Comparison of ENCODE assay signal across 21 mouse cellular contexts in the genomic region with DNA sequence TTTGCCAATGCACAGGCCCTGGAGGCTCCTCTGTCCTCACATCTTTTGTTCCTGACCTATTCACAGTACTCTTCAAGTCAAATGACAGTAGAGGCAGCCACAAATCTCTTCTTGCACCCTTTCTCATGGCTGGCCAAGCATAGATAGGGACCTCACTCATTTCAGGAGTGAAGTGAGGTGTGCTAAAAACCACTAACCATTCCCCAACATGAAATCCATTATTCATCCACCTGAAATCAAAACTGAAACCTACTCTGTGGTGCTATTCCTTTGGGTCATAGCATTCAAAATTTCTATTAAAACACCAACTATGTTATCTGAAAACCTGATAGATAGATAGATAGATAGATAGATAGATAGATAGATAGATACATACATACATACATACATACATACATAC. TPM values are rescaled to one million over a fixed set of nuclear protein-coding genes. Genes with fewer than 3 reads are reported as not detected.
DNase-seq lines count a peak whose midpoint lies in the region; TF ChIP-seq lines count a peak whose summit lies in the region.
"Had no signal": no experiment of that assay in that cellular context is flagged by ENCODE, and none has a peak within 500 bp of the region (broad histone marks: within the 10 kb centered on the region; RNA-seq: fewer than 3 reads in every experiment).

No protein-coding gene starts in this region.

- DNase-seq in CH12.LX (ENCODE audit: extremely low read depth): peak; percentile 29
- DNase-seq in splenic B cell, adult 2 months (ENCODE audit: low read depth, low spot score): peak; percentile 0
- DNase-seq in cerebellum, adult 8-10 months: no peak
- DNase-seq in spleen, postnatal 10 days (ENCODE audit: low spot score in 2 of 2): no peak
- DNase-seq: adrenal gland, adult 2 months; adrenal gland, adult 8-10 months; adrenal gland, postnatal 10 days; adrenal gland, postnatal 14 days; adrenal gland, postnatal 25 days; adrenal gland, postnatal 36 days; B cell, adult 2 months; cerebellum, adult 11 months; cerebellum, adult 11-12 months; cerebellum, adult 18-20 months; cerebellum, adult 2 months had no signal

- H3K4me1 ChIP-seq in CH12.LX (ENCODE audit: control insufficient read depth in 1 of 2, insufficient read depth in 2 of 2): peaks cover under 1 to 6% of the 10 kb centered on the region in 2 experiments; a peak in 2 of 4 replicates

- dilution Hi-C loops in CH12.LX (cut with MboI; ENCODE audit: extremely low pct_ligation_motif_present, extremely low pct_unique_long_range_greater_than_20kb, low sequenced_read_pairs): no loop called here

- no peaks in the 10 kb centered on the region for H3K79me2 ChIP-seq in CH12.LX (replicated peaks; ENCODE audit: control insufficient read depth, extremely low read depth, insufficient read depth, poor library complexity, severe bottlenecking)

- no peak for TF ChIP-seq CTCF in CH12.LX (conservative IDR thresholded peaks at IDR 0.05 in 1 of 2, IDR thresholded peaks at IDR 0.05 in 1 of 2; ENCODE audit: low read depth in 2 of 2, low read length in 2 of 2)

- no peak for TF ChIP-seq POLR2A in CH12.LX (IDR thresholded peaks at IDR 0.05; ENCODE audit: low read depth, low read length)

- in situ Hi-C loops in CH12.LX (cut with MboI; ENCODE audit: low pct_ligation_motif_present, low pct_unique_long_range_greater_than_20kb, low sequenced_read_pairs): no loop called here

- TF ChIP-seq RAD21 in CH12.LX (IDR thresholded peaks at IDR 0.05; ENCODE audit: low read depth, low read length): no peak

- H3K4me2 ChIP-seq in CH12.LX (ENCODE audit: insufficient read depth, low read depth, poor library complexity, severe bottlenecking): no peak overlapping the region

- peak; percentile 44; the same call in 1 of the 2 replicates for TF ChIP-seq EP300 in CH12.LX (IDR thresholded peaks at IDR 0.05; ENCODE audit: low read length)

- no peaks in the 10 kb centered on the region for H3K9me3 ChIP-seq in CH12.LX (replicated peaks; ENCODE audit: low read length)
- H3K9me3 ChIP-seq: G1E had no signal

- no peak overlapping the region for H3K4me3 ChIP-seq in CH12.LX (replicated peaks in 1 of 3; ENCODE audit: low read depth in 2 of 3, low read length in 2 of 3, poor library complexity in 1 of 3)

- H3K27ac ChIP-seq in CH12.LX (ENCODE audit: insufficient read depth, low read depth): no peak overlapping the region

- no peaks in the 10 kb centered on the region for H3K27me3 ChIP-seq in CH12.LX (replicated peaks)
- H3K27me3 ChIP-seq in splenic B cell, adult 2 months (ENCODE audit: control insufficient read depth, insufficient read depth, low read length, poor library complexity, severe bottlenecking): no peaks in the 10 kb centered on the region

- no peak overlapping the region for H3K9ac ChIP-seq in CH12.LX (ENCODE audit: insufficient read depth, low read depth)

- H3K36me3 ChIP-seq in CH12.LX (replicated peaks in 1 of 2; ENCODE audit: control insufficient read depth in 1 of 2, insufficient read depth in 1 of 2, low read length in 1 of 2): no peaks in the 10 kb centered on the region
- no peaks in the 10 kb centered on the region for H3K36me3 ChIP-seq in splenic B cell, adult 2 months (ENCODE audit: control insufficient read depth, insufficient read depth, low read length, poor library complexity, severe bottlenecking)
- H3K36me3 ChIP-seq: G1E had no signal

TF ChIP-seq in CH12.LX, 34 proteins besides CTCF, POLR2A, EP300 and RAD21:
- no peak for TF ChIP-seq TBP (conservative IDR thresholded peaks at IDR 0.05; ENCODE audit: low read depth, low read length)
- 0 out of 2 replicates have a peak, but pooled peaks have one; percentile 25 for TF ChIP-seq JUND (conservative IDR thresholded peaks at IDR 0.05; ENCODE audit: low read depth, low read length)
- no peak for TF ChIP-seq UBTF (IDR thresholded peaks at IDR 0.05; ENCODE audit: low read depth, low read length)
- no peak for TF ChIP-seq MAZ (IDR thresholded peaks at IDR 0.05; ENCODE audit: low read depth, low read length)
- peak; percentile 54; the same call in 1 of the 2 replicates for TF ChIP-seq IRF4 (IDR thresholded peaks at IDR 0.05; ENCODE audit: low read depth, low read length)
- TF ChIP-seq NRF1 (IDR thresholded peaks at IDR 0.05; ENCODE audit: low read depth, low read length): no peak
- no peak for TF ChIP-seq RCOR1 (conservative IDR thresholded peaks at IDR 0.05; ENCODE audit: low read depth, low read length)
- TF ChIP-seq SMC3 (IDR thresholded peaks at IDR 0.05; ENCODE audit: low read depth, low read length): no peak
- TF ChIP-seq MYC (IDR thresholded peaks at IDR 0.05; ENCODE audit: low read depth, low read length): no peak
- no peak for TF ChIP-seq MXI1 (IDR thresholded peaks at IDR 0.05; ENCODE audit: low read depth, low read length)
- peak; percentile 51; the same call in 1 of the 2 replicates for TF ChIP-seq MAFK (IDR thresholded peaks at IDR 0.05; ENCODE audit: insufficient replicate concordance, low read length)
- TF ChIP-seq BHLHE40 (IDR thresholded peaks at IDR 0.05; ENCODE audit: low read depth, low read length): peak; percentile 21; the same call in 1 of the 2 replicates
- TF ChIP-seq POLR2AphosphoS2 (IDR thresholded peaks at IDR 0.05; ENCODE audit: low read depth, low read length): no peak
- no peak for TF ChIP-seq MEF2A (IDR thresholded peaks at IDR 0.05; ENCODE audit: borderline replicate concordance, low read depth, low read length)
- TF ChIP-seq ELF1 (IDR thresholded peaks at IDR 0.05; ENCODE audit: low read depth, low read length): no peak
- TF ChIP-seq GABPA (IDR thresholded peaks at IDR 0.05; ENCODE audit: insufficient replicate concordance, low read depth, low read length): no peak
- no peak for TF ChIP-seq CHD2 (IDR thresholded peaks at IDR 0.05; ENCODE audit: low read length)
- no peak for TF ChIP-seq ETS1 (conservative IDR thresholded peaks at IDR 0.05; ENCODE audit: low read depth, low read length)
- TF ChIP-seq JUN (IDR thresholded peaks at IDR 0.05; ENCODE audit: insufficient read depth, low read depth, low read length): no peak
- TF ChIP-seq E2F4 (IDR thresholded peaks at IDR 0.05; ENCODE audit: insufficient replicate concordance, low read depth, low read length): no peak
- TF ChIP-seq ZC3H11A (IDR thresholded peaks at IDR 0.05; ENCODE audit: low read depth, low read length): no peak
- TF ChIP-seq KAT2A (IDR thresholded peaks at IDR 0.05; ENCODE audit: insufficient replicate concordance, low read length): no peak
- TF ChIP-seq NELFE (IDR thresholded peaks at IDR 0.05; ENCODE audit: low read depth, low read length): no peak
- TF ChIP-seq USF1 (IDR thresholded peaks at IDR 0.05; ENCODE audit: low read depth, low read length): no peak

RNA-seq across cellular contexts. Expression of gene Gria3, which starts 2.2 kb away (rescaled TPM):
- total RNA-seq in CH12.LX (2012; rRNA removed) (0.08 TPM in 1 of 2 replicates, not detected in the other), CH12.LX (2014; rRNA removed) (0.05 and 0.08 TPM in 2 replicates)
- polyA plus RNA-seq in CH12.LX (2012; ENCODE audit: insufficient read length, low read depth): 0.07 and 0.11 TPM in 2 replicates
- total RNA-seq: MEL had no signal
- polyA plus RNA-seq: activated CD4-positive, CD25-positive, alpha-beta regulatory T cell, adult 4 months; C2C12; CD4-positive, CD25-positive, alpha-beta regulatory T cell, adult 4 months; G1E; Patski had no signal

Comparison
In these comparisons a context has a peak if more than half of its experiments do, and no peak if none do; other contexts are left out.
1. DNase-seq: peak in CH12.LX (single experiment) and splenic B cell, adult 2 months (single experiment); none in cerebellum, adult 8-10 months (single experiment) and spleen, postnatal 10 days (0 of 2).